Mouse (Mus musculus) kidney, adult 2 months (tissue): ENCODE measurements around the gene Kdm4b. TPM values are rescaled to one million over a fixed set of nuclear protein-coding genes. Genes with fewer than 3 reads are reported as not detected.

Experiments
- DNase-seq: peaks from one replicate; pipeline ENCODE4 v3.0.0; 2021
- H3K27ac ChIP-seq: fragments of 200-500 bp; 2 replicates; pipeline ENCODE4 v1.5.1; 2012; ENCODE audit warnings: low read depth, low read length, control low read depth, inconsistent platforms; ENCODE audit not compliant: insufficient read depth
- H3K27me3 ChIP-seq: fragments of 200-500 bp; replicated peaks from 2 replicates; pipeline ENCODE4 v1.6.1; 2012; ENCODE audit warnings: mild to moderate bottlenecking, moderate library complexity, low read length, inconsistent platforms; ENCODE audit not compliant: control insufficient read depth, insufficient read depth
- H3K36me3 ChIP-seq: fragments of 200-500 bp; 2 replicates; pipeline ENCODE4 v1.6.1; 2012; ENCODE audit warnings: mild to moderate bottlenecking, moderate library complexity, low read length, inconsistent platforms; ENCODE audit not compliant: control insufficient read depth, insufficient read depth
- H3K4me1 ChIP-seq: fragments of 200-500 bp; 2 replicates; pipeline ENCODE4 v1.6.1; 2011; ENCODE audit warnings: low read length; ENCODE audit not compliant: control insufficient read depth, insufficient read depth
- H3K4me3 ChIP-seq: fragments of 200-500 bp; 2 replicates; pipeline ENCODE4 v1.5.1; 2011; ENCODE audit warnings: mild to moderate bottlenecking, low read depth, low read length, control low read depth; ENCODE audit not compliant: insufficient read depth
- CTCF ChIP-seq: fragments of 200-500 bp; conservative IDR thresholded peaks from 2 replicates; pipeline ENCODE4 v1.5.1; 2011; ENCODE audit warnings: low read depth, mild to moderate bottlenecking, control low read depth, low read length, moderate library complexity, mixed read lengths; ENCODE audit not compliant: insufficient read depth, insufficient read length
- POLR2A ChIP-seq: fragments of 200-500 bp; IDR thresholded peaks from one replicate; pipeline ENCODE4 v1.6.1; 2011; ENCODE audit warnings: low read depth, low read length, control low read depth
- WGBS: fragments of 180-500 bp; shearing (Covaris S2); methylation state at CpG from one replicate; pipeline ENCODE4 v1.1.7; 2018; 5-methylcytosine and 5-hydroxymethylcytosine counted together
- polyA plus RNA-seq: library from polyadenylated mRNA; depleted of rRNA; stranded (reverse); fragments of >200 nt; gene quantifications from 2 replicates; pipeline ENCODE4 v1.2.3, GENCODE M21; 2012

The Kdm4b gene
- polyA plus RNA-seq, 1 experiment: 21.6 TPM

DNA sequence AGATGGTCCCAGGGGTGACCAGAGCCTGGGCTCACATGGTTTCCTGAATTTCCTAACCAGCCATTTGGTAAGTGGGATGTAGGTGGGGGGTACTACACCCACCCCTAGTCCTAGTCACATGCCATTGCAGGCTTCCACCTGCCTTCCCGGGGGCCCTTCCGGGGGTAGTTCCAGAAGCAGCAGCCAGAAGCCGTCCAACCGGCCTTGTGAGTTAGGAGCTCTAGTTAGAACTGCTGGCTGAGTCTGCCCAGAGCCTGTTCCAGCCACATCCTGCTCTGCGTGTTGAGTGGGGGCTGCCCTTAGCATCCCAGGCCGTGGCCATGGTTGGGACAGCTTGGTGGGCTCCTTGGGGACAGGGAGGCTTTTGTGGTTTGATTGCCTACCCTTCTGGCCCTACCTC lies 17.8 kb upstream of the Kdm4b start:
- TF ChIP-seq CTCF: no peak
- TF ChIP-seq POLR2A: no peak
- Histone ChIP-seq H3K27me3 (no peaks in the 10 kb centered on the region), H3K4me1 (peaks cover 4% of the 10 kb centered on the region; the same call in 1 of the 2 replicates), H3K4me3 (no peak overlapping the region), H3K27ac (peak overlapping the region; percentile 19), H3K36me3 (no peaks in the 10 kb centered on the region)
- WGBS: 54% methylated on average over 6 of the region's 6 CpGs
- peak; percentile 68 for DNase-seq

DNA sequence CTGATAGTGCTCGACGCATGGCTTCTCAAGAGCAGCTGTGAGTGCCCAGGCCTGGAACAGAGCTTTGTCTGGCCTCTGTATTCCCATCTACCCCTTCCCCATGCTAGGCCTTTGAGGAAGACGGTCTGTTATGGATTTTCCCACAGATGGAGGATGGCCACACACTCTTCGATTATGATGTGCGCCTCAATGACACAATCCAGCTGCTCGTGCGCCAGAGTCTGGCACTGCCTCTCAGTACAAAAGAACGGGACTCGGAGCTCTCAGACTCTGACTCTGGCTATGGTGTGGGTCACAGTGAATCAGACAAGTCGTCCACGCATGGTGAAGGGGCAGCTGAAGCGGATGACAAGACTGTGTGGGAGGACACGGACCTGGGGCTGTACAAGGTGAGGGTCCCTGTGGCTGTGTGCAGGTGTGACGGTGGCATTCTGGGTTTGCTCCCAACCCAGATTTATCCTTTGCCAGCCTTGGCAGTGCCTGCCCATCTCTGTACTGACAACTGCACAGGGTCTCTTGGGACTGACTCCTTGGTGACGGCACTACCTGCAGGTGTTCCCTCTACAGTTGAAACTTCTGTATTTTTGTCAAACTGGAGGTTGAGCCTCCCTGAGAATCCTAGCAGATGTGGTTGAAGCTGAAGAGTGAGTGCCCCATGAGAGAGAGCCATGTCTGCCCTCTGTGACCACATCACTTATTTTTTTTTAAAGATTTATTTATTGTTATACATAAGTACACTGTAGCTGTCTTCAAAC lies 16.5 kb upstream of the Kdm4b start:
- Histone ChIP-seq H3K36me3 (no peaks in the 10 kb centered on the region), H3K4me3 (no peak overlapping the region), H3K27me3 (no peaks in the 10 kb centered on the region), H3K4me1 (no peaks in the 10 kb centered on the region), H3K27ac (no peak overlapping the region)
- 87% methylated on average over 15 of the region's 15 CpGs for WGBS
- no peak for DNase-seq
- TF ChIP-seq CTCF (no peak), POLR2A (no peak)

DNA sequence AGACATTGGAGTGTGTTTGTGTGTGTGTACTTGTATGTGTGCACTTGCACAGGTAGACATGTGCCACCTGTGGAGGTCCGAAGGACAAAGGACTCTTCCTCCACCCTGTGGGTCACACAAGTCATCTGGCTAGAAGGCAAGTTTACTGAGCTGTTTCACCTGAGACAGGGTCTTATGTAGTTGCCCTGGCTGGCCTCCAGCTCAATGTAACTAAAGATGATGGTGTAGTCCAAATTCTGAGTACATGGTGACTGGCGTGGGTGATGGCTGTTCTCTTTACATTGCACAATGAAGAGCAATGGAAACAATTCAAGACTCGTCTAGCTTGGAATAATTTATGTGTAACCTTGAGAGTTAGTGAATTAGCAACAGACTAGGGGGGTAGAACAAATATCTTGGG lies 1.4 kb upstream of the Kdm4b start:
- Histone ChIP-seq H3K36me3 (no peaks in the 10 kb centered on the region), H3K4me3 (no peak overlapping the region), H3K4me1 (peaks cover 4% of the 10 kb centered on the region; the same call in 1 of the 2 replicates), H3K27ac (no peak overlapping the region), H3K27me3 (no peaks in the 10 kb centered on the region)
- 57% methylated on average over 3 of the region's 3 CpGs for WGBS
- DNase-seq: no peak
- TF ChIP-seq CTCF (no peak), POLR2A (no peak)

DNA sequence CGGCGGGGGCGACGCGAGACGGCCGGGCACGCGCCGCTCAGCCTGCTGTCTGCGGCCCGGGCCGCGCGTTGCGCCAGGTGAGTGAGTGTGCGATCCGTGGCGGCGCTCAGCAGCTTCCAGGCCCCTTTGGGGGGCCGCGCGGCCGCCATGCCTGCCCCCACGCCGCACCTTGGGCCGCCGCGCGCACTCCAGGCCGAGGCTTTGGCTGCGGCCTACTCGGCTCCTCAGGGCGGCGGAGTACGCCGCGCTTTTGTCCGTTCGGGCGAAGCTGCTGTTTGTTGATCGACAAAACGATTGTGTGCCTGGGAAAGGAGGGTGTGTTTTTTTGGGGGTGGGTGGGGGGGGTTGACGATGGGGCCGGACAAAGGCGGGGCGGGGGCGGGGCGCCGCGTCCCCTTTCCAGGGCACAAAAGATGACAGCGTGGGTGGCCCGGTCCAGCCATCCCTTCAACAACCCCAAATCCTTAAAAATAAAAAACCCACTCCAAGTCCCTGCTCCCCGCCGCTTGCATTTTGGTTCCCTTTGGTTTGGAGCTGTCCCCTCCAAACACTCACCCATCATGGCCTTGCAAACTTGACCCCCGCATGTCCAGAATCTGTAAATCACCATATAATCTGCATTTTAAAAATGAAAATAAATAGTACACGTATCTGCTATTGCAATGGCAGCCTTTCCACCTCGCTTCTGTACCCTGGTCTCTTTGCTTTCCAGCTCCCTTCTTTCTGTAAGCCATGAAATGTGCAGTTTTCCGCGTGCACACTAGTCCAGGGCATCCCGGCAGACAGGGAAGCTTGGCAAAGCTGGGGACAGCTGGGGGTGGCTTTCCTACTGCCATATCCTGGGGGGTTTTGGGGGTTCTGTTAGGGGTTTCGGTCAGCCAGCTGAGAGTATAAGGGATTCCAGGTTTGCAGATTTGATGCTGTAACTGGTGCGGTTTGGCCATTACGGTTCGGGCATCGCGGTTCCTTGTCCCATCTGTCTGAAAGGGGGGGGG lies 588 bp downstream of the Kdm4b start:
- WGBS: under 1% methylated on average over 67 of the region's 67 CpGs
- H3K27me3 ChIP-seq: no peaks in the 10 kb centered on the region
- peaks cover 4% of the 10 kb centered on the region; the same call in 1 of the 2 replicates for H3K4me1 ChIP-seq
- peak overlapping the region; percentile 36 for H3K27ac ChIP-seq
- H3K4me3 ChIP-seq: peak overlapping the region; percentile 78
- TF ChIP-seq POLR2A (no peak), CTCF (no peak)
- H3K36me3 ChIP-seq: no peaks in the 10 kb centered on the region
- peak; percentile 24 for DNase-seq

DNA sequence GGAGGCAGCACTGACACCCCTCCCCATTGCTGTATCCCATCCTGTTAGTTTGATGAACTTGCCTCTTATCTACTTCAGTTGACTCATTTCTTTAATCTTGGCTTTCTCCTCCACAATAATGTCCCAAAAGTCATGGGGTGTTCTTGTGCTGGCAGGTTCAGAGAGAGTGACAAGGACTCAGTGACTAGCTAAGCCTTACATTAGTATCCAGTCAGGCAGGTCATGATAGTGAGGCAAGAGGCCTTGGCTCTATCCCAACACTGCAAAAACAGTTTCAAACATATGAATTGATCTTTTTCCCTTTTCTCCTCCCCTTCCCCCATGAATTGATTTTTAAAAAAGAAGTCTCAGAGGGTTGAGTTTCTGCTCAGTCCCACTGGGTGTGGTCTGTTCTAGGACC lies 3.4 kb downstream of the Kdm4b start:
- DNase-seq: no peak
- Histone ChIP-seq H3K36me3 (no peaks in the 10 kb centered on the region), H3K27me3 (no peaks in the 10 kb centered on the region), H3K4me3 (no peak overlapping the region), H3K27ac (no peak overlapping the region), H3K4me1 (peaks cover 4% of the 10 kb centered on the region; the same call in 1 of the 2 replicates)
- TF ChIP-seq POLR2A (no peak), CTCF (no peak)

DNA sequence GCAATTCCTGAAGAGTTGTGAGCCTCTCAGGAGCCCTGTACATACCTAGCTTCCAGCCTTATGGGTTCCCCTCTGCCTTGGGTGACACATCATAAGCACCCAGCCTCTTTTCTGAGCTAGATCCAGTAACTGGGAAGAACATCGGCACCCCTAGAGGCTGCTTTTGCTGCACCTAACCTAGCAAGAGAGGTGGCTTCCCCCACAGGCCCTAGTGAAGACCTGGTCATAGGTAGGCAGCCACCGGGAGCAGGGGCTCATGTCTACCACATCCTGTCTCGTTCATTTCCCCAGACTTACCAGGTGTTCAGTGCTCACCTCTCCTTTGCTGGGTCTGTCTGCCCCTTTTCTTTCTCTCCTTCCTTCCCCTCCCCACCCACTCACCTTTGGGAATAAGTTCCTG lies 4.5 kb downstream of the Kdm4b start:
- no peak for DNase-seq
- Histone ChIP-seq H3K4me1 (peaks cover 4% of the 10 kb centered on the region; the same call in 1 of the 2 replicates), H3K36me3 (no peaks in the 10 kb centered on the region), H3K4me3 (no peak overlapping the region), H3K27me3 (no peaks in the 10 kb centered on the region), H3K27ac (no peak overlapping the region)
- 58% methylated on average over 3 of the region's 3 CpGs for WGBS
- TF ChIP-seq POLR2A (no peak), CTCF (no peak)

DNA sequence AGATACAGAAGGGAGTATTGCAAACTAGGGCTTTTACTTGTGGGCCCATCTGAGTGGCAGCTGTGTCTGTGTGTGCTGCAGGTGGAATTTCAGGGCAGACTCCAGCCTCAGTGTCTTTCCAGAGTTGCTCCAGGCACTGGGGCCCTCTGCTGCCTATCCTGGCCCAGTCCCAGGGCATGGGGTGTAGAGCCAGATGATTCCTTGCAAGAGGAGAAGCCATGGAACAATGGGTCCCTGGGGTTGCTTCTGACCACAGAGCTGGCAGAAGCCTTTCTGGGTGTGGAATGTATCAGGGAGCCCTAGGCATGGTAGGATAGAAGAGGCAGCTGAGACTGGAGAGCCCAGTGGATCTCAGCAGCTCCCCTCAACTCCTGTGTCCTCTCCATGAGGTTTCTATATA lies 5.4 kb downstream of the Kdm4b start:
- Histone ChIP-seq H3K27me3 (no peaks in the 10 kb centered on the region), H3K27ac (no peak overlapping the region), H3K4me3 (no peak overlapping the region), H3K4me1 (peaks cover 4% of the 10 kb centered on the region; the same call in 1 of the 2 replicates), H3K36me3 (no peaks in the 10 kb centered on the region)
- no peak for TF ChIP-seq POLR2A
- no peak for TF ChIP-seq CTCF
- DNase-seq: no peak
